Mouse (Mus musculus) liver, postnatal 0 days (tissue): ENCODE data around the gene Jak3.

Experiments used
- CTCF ChIP-seq: sonication (generic); IDR thresholded peaks from 2 replicates; pipeline ENCODE4 v1.5.1; 2016; ENCODE audit warnings: antibody characterized with exemption, low read depth
- EP300 ChIP-seq: IDR thresholded peaks from 2 replicates; pipeline ENCODE4 v1.6.1; 2016; ENCODE audit warnings: antibody characterized with exemption, low read depth, mild to moderate bottlenecking

GRCm38 (mm10) chr8:71692509-71692908 is 16.4 kb downstream of the Jak3 start:
- TF ChIP-seq CTCF: no peak
- TF ChIP-seq EP300: no peak
